Mouse (Mus musculus) spleen, adult 10 weeks (tissue): ENCODE results near the gene S100a5. TPM values are rescaled to one million over a fixed set of nuclear protein-coding genes. Genes with fewer than 3 reads are reported as not detected.

Experiments
- polyA plus RNA-seq: library from polyadenylated mRNA; stranded (reverse); fragments of 350-450 nt; fragmentation: Illumina TruSeq; extraction: RNeasy Lipid Tissue Mini Kit (QIAGEN cat#74804); gene quantifications from one replicate; pipeline ENCODE4 v1.2.3, GENCODE M21; 2015; ENCODE audit warnings: low replicate concordance; ENCODE audit not compliant: insufficient read depth

Gene S100a5
- not detected for polyA plus RNA-seq

GRCm38 (mm10) chr3:90608223-90608622 lies at the start of gene S100a5:
TSS of gene S100a5 (plus strand) at chr3:90608523.

GRCm38 (mm10) chr3:90560008-90560628 lies 48.2 kb upstream of the S100a5 start, which contains the start of gene S100a3:
TSS of gene S100a3 (plus strand) at chr3:90560578.

GRCm38 (mm10) chr3:90589947-90590346 lies 18.4 kb upstream of the S100a5 start, which contains the start of gene S100a2:
TSS of gene S100a2 (plus strand) at chr3:90590247.

GRCm38 (mm10) chr3:90601486-90602110 lies 6.7 kb upstream of the S100a5 start, which contains the start of gene Gm42674:
TSS of gene Gm42674 (plus strand) at chr3:90601904.

GRCm38 (mm10) chr3:90603623-90604022 lies 4.7 kb upstream of the S100a5 start, which contains the start of gene S100a4:
TSS of gene S100a4 (plus strand) at chr3:90603771.

GRCm38 (mm10) chr3:90612728-90613291 lies 4.5 kb downstream of the S100a5 start, which contains the start of gene S100a6:
TSS of gene S100a6 (plus strand) at chr3:90612882.

GRCm38 (mm10) chr3:90653717-90654116 lies 45.4 kb downstream of the S100a5 start, which contains the start of gene S100a7a:
TSS of gene S100a7a (plus strand) at chr3:90654017.

Other genes starting within 250 kb of the S100a5 start
- 3.6 TPM for gene Slc27a3, start 218.6 kb upstream of the S100a5 start, polyA plus RNA-seq
- gene Ints3, start 174.9 kb upstream of the S100a5 start, polyA plus RNA-seq = 30.3 TPM
- 11.0 TPM for gene Npr1, start 142.7 kb upstream of the S100a5 start, polyA plus RNA-seq
- gene Ilf2, start 132.4 kb upstream of the S100a5 start, polyA plus RNA-seq = 92.2 TPM
- gene Snapin, start 117.5 kb upstream of the S100a5 start, polyA plus RNA-seq = 82.6 TPM
- 185 TPM for gene Chtop, start 99.0 kb upstream of the S100a5 start, polyA plus RNA-seq
- 21.1 TPM for gene S100a1, start 94.1 kb upstream of the S100a5 start, polyA plus RNA-seq
- 60.2 TPM for gene S100a13, start 94.1 kb upstream of the S100a5 start, polyA plus RNA-seq
- 0.93 TPM for gene S100a14, start 81.7 kb upstream of the S100a5 start, polyA plus RNA-seq
- 14.6 TPM for gene S100a16, start 71.3 kb upstream of the S100a5 start, polyA plus RNA-seq
- gene S100a3, start 47.9 kb upstream of the S100a5 start, polyA plus RNA-seq = 0.79 TPM
- gene S100a2, start 18.3 kb upstream of the S100a5 start, polyA plus RNA-seq = not detected
- gene Gm42674, start 6.6 kb upstream of the S100a5 start, polyA plus RNA-seq = not detected
- 475 TPM for gene S100a4, start 4.8 kb upstream of the S100a5 start, polyA plus RNA-seq
- gene S100a6, start 4.4 kb downstream of the S100a5 start, polyA plus RNA-seq = 257 TPM
- gene S100a7a, start 45.5 kb downstream of the S100a5 start, polyA plus RNA-seq = not detected
- gene S100a8, start 60.5 kb downstream of the S100a5 start, polyA plus RNA-seq = 428 TPM
- 552 TPM for gene S100a9, start 87.2 kb downstream of the S100a5 start, polyA plus RNA-seq
- not detected for gene Pglyrp4, start 118.4 kb downstream of the S100a5 start, polyA plus RNA-seq
- gene Gm5849, start 169.4 kb downstream of the S100a5 start, polyA plus RNA-seq = not detected